Mouse (Mus musculus): Measurements from ENCODE around the gene Cd300ld5.
"Not testable (repeated sequence)": the region's sequence is repeated elsewhere in the genome, so short reads cannot be mapped to it uniquely, and the experiment has no call there.

Cd300ld5 gene

DNA sequence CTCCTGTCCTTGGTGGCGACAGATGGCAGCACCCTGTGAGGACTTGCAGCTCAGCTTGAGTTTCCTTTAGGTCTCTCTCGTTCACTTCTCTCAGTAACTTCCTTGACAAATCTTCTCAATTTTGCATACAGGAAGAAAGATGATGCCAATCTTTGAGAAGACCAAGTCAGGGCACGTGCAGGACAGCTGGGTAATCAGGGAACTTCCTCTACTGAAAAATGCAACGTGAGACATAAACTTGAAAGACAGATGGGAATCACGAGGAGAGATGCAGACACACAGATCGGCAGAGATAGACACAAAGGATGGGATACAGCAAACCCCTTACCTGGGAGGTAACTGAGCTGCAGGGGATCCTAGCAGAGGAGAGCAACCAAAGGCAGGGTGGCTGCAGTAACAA, at the start of gene Cd300ld5:
TSS of gene Cd300ld5 (minus strand) at position 101 of the 400 bp plus-strand sequence.
- CTCF ChIA-PET, result not testable (repeated sequence)

DNA sequence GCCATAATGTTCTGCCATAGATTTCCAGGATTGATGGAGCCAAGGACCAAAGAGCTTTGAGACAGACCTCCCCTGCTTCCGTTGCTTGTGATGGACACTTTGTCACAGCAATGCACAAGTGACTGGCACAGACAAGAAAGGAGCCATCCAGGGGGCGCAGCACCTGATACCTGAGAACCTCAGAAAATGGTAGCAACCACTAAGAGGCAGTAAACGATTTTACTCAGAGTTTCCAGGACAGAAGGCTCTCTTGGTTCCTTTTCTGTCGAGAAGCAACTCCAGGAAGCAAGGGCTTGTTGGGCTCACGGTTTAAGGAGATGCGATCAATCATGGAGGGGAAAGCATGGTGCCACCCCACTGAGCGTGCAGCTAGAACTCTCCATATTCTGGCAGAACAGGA, 48.6 kb upstream of the Cd300ld5 start:
- CTCF ChIA-PET, result no interaction called here

DNA sequence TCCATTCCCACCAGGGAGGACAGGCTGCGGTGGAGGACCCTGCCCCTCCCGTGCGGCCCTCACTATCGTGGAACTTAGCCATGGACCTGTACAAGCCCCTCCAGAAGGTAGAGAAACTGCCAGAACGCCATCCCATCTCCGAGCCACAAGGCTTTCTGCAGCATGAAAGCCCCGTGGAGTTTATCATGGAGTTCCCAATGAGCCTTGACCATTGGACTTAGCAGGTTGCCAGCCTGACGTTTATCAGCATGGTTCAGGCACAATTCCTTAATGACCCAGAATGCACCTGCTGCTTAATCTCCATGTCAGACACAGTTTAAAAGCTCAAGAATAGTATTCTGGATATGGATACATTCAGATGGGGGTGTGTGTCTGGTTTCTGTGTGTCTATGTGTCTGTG, 47.5 kb upstream of the Cd300ld5 start:
- CTCF ChIA-PET, result no interaction called here

DNA sequence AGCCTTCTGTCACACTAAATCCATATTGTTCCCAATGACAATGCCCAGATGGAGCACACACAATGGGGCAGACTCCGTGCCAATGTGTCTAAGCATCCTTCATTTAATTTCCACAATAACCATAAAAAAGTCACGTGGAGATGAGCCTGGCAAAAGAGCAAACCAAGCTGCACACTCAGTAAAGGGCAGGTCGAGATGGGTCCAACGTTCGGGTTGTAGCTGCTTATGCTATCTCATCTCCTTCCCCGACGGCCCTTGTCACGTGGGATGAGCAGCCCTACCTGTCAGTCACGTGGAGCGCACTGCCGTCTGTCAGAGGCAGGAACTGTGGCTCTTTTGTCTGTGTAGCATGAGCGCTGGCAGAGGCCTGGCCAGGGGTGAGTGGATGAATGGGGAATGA, 47.0 kb upstream of the Cd300ld5 start:
- CTCF ChIA-PET, result no interaction called here

DNA sequence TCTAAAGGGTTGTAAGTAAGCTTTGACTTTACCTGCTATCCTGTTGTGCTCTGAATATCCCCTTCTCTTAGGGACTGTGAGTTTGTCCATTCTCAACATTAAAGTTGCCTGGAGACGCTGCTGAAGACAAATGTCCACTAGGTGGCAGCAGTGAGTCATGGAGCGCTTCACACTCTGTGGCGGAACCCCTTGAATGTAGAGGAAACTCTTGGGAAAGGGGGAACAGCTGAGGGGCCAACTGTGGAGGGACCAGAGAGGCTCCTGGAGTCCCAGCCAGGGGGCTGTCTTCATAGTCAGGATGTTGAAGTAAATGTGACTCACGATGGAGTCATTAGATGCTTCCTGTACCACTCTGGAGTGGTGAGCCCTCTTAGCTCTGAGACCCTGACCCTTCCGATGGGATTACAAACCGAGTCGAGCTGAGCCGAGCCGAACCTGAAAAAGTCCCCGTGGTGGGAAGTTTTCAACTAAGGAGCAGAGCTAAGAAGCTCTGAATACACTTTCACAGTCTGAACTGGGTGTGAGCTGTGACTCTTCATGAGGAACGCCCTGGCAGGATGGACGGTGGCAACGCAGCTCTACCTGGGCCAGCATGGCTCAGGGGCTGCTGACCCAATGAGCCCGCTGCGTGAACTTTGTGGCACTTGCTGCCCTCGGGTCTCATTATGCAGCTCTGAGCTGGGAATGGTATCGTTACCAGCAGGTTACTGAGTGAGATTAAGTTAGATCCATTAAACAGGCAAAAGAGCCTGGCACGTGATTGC, 46.0 kb upstream of the Cd300ld5 start:
- CTCF ChIA-PET, result interaction anchor here (0.9 to 1.5 kb wide), 4 partner anchors 8 to 98 kb away, joined by 3 to 5 read pairs (median 4); partner anchors contain the start of gene Rab37

DNA sequence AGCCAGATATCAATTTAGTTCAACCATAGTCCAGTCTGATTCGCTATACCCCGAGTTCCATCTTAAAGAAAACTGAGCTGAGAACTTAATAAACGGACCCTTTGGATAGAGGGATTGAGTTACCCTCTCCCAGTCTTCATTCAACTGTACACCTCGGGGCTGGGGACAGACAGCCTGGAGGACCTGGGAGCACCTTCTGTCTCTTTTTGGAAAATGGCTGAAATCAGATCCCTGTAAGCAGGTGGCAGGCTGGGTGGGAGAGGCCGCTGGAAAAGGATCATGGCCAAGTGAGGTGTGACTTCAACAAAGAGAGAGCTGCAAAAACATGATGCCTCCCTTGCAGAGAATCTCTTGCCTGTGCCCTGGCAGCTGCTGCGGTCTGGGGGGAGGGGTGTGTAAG, 44.6 kb upstream of the Cd300ld5 start:
- CTCF ChIA-PET, result interaction anchor here (1.2 kb wide), 1 partner anchor 9 kb away, joined by 3 read pairs; the partner anchor contains the start of gene Rab37

DNA sequence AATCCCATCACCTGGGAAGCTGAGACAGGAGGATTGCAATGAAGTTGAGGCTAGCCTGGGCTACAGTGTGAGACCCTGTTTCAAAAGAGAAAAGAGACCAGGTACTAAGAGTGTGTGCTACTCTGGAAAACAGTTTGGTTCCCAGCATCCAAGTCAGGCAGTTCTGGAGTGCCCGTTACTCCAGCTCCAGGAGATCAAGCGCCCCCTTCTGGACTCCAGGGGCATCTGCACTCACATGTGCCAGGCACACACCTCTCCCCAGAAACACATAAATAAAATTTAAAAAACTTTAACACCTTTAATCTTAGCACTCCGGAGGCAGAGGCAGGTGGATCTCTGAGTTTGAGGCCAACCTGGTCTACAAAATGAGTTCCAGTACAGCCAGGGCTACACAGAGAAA, 43.8 kb upstream of the Cd300ld5 start:
- CTCF ChIA-PET, result interaction anchor here (0.7 to 1.4 kb wide), 3 partner anchors 11 to 103 kb away, joined by 3 to 7 read pairs (median 3); no protein-coding TSS in a partner anchor

DNA sequence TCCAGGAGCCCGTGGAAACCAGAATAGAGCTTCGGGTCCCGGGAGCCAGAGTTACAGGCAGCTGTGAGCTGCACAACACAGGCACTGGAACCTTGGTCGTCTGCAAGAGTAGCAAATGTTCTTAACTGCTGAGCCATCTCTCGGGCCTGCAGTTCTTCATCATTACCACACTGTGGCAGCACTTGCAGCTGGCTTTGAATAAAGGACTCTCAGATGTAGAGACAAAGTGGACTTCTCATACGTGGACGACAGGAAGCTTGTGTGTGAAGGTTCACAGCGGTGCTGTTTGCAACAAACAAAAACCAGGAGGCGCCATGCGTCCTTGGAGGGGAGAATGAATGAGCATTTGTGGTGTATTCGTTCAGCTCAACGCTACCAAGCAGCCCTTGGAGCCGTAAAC, 43.3 kb upstream of the Cd300ld5 start:
- CTCF ChIA-PET, result interaction anchor here (0.7 to 1.4 kb wide), 3 partner anchors 12 to 103 kb away, joined by 3 to 7 read pairs (median 3); no protein-coding TSS in a partner anchor

DNA sequence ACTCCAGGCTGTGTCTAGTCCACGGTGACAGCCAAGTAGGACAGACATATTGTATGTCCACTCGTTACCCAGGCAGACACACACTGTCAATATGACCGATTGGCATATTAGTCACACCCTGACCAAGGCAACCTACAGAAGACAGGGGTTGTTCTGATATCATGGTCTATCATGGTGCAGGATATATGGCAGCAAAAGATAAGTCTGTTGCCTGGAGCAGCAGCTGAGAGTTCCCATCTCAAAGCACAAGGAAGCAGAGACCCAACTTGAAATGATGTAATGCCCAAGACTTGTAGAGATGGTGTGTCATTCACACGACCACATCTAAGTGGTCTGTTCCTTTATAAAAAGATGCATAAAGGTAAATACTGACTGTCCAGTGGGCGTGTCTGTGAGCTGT, 41.1 kb upstream of the Cd300ld5 start:
- CTCF ChIA-PET, result no interaction called here

DNA sequence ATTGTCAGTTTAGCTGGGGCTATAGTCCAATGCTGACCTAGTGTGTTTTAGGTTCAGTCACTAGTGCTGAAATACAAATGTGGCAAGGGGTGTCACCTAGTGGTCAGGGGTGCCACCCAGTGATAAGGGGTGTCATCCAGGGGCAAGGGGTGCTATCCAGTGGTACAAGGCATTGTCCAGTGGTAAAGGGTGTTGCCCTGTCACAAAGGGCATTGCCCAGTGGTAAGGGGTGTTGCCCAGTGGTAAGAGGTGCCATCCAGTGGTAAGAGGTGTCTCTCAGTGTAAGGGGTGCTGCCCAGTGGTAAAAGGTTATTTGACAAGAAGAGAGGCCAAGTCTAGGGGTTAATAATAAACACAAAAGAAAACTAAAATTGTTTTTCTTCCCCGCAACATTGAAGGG, 39.9 kb upstream of the Cd300ld5 start:
- CTCF ChIA-PET, result interaction anchor here (0.6 kb wide), 1 partner anchor 78 kb away, joined by 7 read pairs; no protein-coding TSS in a partner anchor

DNA sequence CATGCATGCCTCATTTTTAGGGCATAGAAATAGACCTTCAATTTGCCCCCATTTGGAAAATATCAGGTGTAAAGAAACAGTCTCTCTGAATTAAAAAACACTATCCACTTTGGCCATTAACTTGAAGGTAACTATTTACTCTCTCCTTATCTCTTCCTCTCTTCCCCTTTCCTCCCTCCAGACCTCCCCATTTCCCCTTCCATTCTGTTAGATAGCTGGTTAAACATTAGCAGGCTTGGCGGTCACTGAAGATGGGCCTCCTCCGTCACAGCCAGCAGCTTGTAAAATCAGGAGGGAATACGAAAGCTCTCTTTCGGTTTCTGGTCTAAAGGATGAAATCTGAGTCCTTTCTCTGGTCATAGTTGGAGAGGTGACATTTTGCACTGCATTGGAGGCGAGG, 38.3 kb upstream of the Cd300ld5 start:
- CTCF ChIA-PET, result no interaction called here

DNA sequence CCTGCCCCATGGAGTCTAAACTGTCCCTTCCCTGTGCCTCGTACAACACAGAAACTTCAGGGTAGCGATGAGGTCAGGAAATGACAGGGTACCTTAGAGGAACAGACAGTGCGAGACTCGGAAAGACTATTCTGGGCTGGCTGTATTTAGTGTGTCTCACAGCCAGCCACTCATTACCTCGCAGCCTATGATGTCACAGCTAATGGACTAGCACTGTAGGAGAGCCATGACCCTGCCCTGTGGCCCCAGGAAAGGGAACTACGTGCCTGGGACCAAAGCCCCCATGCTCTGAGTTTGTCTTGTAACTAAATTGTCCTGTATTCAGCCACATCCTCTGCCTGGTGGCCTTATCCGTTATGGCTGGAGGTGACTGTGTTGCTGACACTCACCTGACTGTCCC, 37.8 kb upstream of the Cd300ld5 start:
- CTCF ChIA-PET, result no interaction called here

DNA sequence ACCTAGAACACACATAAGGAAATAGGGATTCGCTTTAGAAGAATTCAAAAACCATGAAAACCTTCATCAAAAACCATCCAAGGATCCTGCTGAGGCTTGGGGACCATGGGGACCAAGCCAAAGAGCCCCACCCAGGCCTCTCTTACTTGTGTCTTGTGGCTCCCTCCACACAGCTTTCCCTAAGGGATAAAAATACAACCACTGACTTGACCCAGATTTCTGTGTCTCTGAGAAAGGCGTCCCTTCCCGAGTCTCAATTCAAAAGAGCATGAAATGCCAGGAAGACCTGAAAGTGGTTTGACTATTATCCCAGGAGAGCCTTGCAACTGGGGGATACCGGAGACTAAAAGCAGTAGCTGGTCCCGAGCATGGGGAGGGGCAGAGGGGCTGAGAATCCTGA, 35.4 kb upstream of the Cd300ld5 start:
- CTCF ChIA-PET, result interaction anchor here (0.7 kb wide), 1 partner anchor 31 kb away, joined by 7 read pairs; no protein-coding TSS in a partner anchor

DNA sequence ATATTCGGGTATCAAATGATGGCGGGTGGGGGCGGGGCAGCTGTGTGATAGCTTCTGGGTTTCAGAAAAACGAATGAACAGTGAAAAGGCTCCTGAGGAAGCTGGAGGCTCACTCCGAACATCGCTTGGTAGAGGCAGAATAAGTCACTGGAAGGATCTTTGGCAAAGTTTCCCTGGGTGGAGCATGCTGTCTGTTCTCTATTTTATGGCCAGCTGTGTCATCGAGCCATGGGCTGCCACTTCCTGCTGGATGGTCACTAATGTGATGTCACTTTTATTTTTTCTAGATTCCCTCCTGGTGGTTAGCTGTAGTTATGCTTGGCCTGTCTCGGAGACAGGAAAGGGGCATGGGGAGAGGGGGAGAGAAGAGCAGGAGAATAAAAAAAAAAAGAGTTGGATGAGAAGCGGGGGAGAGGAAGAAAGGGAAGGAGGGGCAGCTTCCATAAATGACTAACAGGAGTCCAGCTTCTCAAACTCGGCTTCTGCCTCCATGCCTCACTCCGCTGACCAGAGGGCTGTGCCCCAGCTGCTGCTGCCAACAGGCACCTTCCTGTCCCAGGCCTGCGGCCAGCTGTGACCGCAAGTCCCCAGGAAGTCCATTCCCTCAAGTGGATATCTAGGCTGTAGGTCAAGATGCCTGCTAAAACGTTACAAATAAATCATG, 34.2 kb upstream of the Cd300ld5 start:
- CTCF ChIA-PET, result no interaction called here

DNA sequence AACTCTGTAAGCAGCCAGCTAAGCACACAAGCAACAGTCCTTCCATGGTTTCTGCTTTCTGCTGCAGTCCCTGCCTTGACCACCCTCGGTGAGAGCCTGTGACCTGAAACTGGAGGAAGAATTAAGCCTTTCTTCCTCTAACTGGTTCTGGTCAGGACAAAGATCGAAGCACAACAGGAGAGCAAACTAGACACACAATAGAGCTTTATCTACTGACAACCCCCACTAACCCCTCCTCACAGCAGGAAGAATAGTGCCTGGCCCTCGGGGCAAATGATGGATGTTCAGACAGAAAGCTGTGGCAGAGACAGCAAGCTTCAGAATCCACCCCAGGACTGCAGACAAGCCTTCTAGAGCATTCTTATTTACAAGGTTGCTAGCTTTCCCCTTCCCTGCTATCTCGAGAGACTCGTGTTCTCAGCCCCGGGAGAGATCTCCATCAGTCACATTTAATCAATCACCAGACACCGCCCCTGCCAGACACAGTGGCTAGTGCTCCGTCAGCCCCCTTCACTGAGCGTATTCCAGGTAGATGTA, 33.5 kb upstream of the Cd300ld5 start:
- CTCF ChIA-PET, result no interaction called here

DNA sequence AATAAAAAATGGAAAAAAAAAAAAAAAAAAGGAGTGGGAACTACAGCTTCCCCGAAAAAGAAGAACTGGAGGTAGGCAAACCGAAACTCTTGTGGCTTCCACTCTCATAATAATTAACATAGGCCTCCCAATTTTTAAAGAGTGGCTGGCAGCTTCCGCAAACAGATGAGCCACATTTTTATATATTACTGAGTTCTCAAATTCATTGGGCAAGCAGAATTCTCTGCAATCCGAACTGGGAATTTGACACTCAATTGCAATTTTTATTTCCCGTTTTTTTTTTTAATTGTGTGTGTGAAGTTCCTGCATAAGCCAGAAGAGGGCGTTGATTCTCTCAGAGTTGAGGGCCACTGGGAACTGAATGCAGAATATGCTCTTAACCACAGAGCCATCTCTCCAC, 29.2 kb upstream of the Cd300ld5 start:
- CTCF ChIA-PET, result interaction anchor here (0.7 kb wide), 1 partner anchor 105 kb away, joined by 6 read pairs; no protein-coding TSS in a partner anchor

DNA sequence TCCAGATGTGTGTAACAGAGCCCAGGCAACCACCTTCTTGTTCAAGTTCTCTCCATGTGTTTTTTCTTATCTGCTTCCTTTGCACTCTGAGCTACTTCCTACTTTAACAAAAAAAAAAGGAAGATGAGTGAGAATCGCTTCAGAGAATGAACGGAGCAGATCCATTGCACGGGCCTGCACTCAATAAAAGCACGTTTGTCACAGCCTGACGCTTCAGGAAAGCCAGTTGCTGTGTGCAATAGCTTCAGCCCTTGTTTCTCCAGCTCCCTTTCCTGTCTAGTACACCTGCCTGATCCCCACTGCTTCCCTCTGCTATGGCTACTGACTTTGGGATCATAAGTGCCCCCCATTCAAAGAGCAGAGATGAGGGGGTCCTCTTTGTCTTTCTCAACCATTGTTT, 24.5 kb upstream of the Cd300ld5 start, which contains the start of gene Cd300e:
TSS of gene Cd300e (minus strand) at position 101 of the 400 bp plus-strand sequence.
- CTCF ChIA-PET, result no interaction called here

DNA sequence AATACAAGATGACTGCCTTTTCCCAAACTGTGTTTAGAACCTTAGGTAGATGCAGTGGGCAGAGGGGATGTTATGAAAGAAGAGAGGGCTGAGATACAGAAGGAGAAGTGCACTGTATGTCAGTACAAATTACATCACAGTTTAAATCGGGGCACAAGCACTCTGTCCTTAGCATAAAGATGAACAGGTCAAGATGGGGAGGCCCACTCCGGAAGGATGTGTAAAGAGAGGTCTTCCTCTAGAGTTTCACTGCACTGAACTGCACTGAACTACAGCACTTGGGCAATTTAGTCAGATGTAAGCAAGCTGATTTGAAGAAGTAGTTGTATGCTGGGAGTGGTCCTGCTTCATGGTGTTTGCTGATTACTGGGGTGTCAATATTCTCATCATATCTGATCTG, 22.2 kb upstream of the Cd300ld5 start:
- CTCF ChIA-PET, result interaction anchor here (0.6 kb wide), 1 partner anchor 58 kb away, joined by 4 read pairs; the partner anchor contains the start of gene Cd300c2

DNA sequence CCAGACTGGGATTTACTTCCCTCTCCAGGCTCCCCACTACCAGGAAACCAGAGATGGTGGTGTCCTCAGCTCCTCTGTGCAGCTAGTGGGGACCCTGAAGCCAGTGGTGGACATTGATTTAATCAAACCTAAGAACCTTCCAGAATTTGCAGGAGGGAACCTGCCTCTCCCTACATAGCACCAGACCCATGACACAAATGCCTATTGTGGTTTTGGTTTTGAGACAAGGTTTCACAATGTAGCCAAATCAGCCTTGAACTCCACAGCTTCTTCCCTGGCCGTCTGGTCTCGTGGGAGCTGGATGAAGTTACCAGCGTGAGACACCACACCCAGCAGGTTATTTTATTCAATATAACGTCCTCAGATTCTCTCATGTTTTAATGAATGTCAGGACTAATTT, 21.1 kb upstream of the Cd300ld5 start:
- CTCF ChIA-PET, result no interaction called here

DNA sequence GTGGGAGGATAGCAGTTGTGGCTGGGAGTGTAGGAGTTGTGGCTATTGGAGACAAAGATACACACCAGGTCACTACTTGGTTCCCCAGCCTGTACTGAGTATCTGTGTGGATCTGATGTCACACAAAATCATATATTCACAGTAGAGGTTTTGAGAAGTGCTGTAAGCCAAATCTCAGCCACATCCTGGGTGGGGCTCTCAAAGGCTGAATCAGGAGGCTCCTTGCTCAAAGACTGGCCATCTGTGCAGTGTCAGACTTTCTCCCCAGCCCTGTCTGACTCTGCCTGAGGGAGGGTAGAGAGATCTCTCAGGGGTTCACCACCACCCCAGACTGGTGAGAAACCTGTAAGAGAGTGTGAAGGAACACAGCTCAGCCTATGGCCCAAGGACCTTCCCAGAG, 17.0 kb upstream of the Cd300ld5 start:
- CTCF ChIA-PET, result no interaction called here

DNA sequence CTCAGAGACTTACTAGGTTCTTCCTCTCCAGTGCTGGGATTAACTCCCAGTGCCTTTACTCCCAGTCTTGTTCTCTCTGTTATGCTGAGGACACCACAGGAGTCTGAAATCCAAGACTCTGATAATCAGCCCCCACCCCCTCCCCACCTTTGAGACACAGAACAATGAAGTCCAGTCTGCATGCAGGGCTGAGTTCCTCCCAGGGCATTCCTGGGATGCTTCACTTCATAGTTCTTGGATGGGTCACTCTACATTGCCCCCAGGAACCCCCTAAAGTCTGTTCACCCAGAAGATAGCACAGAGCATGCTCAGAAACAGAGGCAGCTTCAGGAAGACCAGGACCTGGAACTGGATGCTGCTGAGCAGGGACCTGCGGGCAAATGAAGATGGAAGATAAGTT, 15.4 kb upstream of the Cd300ld5 start:
- CTCF ChIA-PET, result interaction anchor here (0.7 kb wide), 1 partner anchor 239 kb away, joined by 17 read pairs; no protein-coding TSS in a partner anchor

DNA sequence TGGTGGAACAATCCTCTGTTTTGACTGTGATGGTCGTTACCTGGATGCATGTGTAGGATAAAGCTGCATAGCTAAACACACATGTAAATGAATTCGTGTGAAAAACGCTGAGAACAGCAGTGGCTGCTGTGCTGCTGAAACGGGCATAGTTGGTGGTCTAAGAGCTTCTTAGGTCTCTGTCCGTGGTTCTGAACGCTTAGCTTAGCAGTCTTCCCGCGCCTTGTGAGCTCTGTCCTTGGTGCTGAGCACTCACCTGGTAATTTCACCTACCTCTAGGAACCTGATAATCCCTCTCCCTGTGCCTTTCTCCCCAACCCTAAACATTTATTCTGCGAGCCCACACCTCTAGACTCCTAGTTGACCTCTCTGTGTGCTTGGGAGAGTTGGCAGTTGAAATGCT, 14.6 kb upstream of the Cd300ld5 start:
- CTCF ChIA-PET, result no interaction called here
